Mouse (Mus musculus): Measurements from ENCODE around the gene Grik5.

- TF ChIP-seq CTCF (IDR thresholded peaks at IDR 0.05; ENCODE audit: extremely low read depth, insufficient read length, insufficient replicate concordance, low read depth, low read length) (no peak), POLR2A (IDR thresholded peaks at IDR 0.05; ENCODE audit: low read depth, low read length) (no peak)
Observed at GRCm38 (mm10) chr7:25077414-25077755, 5.2 kb upstream of the Grik5 start.

Data from small intestine, adult 2 months (tissue).